Mouse (Mus musculus): Measurements from ENCODE around the gene Lce3f. TPM values are rescaled to one million over a fixed set of nuclear protein-coding genes. Genes with fewer than 3 reads are reported as not detected.

Gene Lce3f
- polyA plus RNA-seq, 1 experiment from 2014 or later = not detected

DNA sequence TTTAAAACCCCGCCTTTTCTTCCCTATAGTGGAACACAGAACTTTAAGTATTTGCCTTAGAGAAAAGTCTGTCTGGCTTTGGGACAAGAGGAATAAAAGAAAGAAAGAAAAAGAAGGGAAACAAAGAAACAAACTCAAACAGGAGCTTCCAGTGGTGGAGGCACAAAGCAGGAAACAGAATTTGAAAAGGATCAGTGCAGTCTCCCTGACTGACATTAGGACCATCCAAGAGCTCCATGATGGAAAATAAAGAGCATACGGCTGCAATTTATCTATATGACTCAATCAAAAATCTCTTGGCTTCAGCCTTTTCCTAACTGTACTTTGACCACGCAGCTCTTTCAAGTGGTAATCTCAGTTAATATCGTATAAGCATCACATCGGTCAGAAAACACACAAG lies 22.8 kb downstream of the Lce3f start:
- H3K9ac ChIP-seq (replicated peaks; ENCODE audit: low read depth, low read length) = peak overlapping the region; percentile 47
- H3K27me3 ChIP-seq (ENCODE audit: control insufficient read depth, insufficient read depth, low read length) = no peaks in the 10 kb centered on the region
- no peak overlapping the region for H3K27ac ChIP-seq (ENCODE audit: low read depth, low read length)
- 28% methylated on average over 5 of the region's 5 CpGs for WGBS
- H3K4me1 ChIP-seq (ENCODE audit: control insufficient read depth, insufficient read depth, low read length) = no peaks in the 10 kb centered on the region
- H3K36me3 ChIP-seq (ENCODE audit: control insufficient read depth, insufficient read depth, low read length) = no peaks in the 10 kb centered on the region
- H3K9me3 ChIP-seq (ENCODE audit: control insufficient read depth, low read length) = no peaks in the 10 kb centered on the region
- H3K4me3 ChIP-seq (ENCODE audit: low read depth, low read length) = peak overlapping the region; percentile 46
- H3K4me2 ChIP-seq (ENCODE audit: low read depth, low read length) = peak overlapping the region; percentile 95
- 0 out of 2 replicates have a peak, but pooled peaks have one; percentile 29 for ATAC-seq (ENCODE audit: low read depth)

DNA sequence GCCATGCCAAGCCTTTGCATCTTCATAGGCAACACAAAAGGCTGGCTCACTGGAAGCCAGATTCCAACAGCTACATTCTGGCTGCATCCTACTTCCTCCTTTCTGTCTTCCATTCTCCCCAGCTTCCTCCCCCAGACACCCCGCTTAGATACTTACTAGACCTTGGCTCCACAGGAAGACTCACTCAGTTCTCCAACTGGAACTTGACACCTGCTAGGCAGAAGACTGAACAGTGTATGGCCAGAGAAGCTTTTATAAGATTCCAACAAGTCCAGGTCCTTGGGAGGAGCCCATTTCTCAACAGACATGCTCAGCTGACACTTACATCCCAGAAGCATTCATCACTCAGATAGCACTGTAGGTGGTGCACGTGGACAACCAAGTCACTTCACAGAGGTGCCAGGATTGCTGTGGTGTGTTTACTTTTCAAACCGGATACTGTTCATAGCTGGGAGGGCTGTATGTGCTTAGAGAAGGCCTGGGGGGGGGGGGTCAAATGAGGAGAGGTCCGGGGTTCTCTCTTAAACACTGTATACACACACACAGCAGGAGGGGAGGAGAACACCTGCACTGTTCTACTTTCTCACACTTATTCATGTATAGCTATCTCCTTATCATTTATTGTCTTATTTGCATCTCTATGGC lies 23.6 kb downstream of the Lce3f start, which contains the start of gene Crct1:
Gene Crct1 (minus strand): TSS at position 228 of the 645 bp plus-strand sequence.
- H3K4me2 ChIP-seq (ENCODE audit: low read depth, low read length) = peak within 1 kb of the TSS; percentile 95
- WGBS = 35% methylated on average over 4 of the region's 4 CpGs
- no peaks in the 10 kb centered on the region for H3K36me3 ChIP-seq (ENCODE audit: control insufficient read depth, insufficient read depth, low read length)
- peak within 1 kb of the TSS; percentile 47 for H3K9ac ChIP-seq (replicated peaks; ENCODE audit: low read depth, low read length)
- H3K27me3 ChIP-seq (ENCODE audit: control insufficient read depth, insufficient read depth, low read length) = no peaks in the 10 kb centered on the region
- no peak for ATAC-seq (ENCODE audit: low read depth)
- H3K4me1 ChIP-seq (ENCODE audit: control insufficient read depth, insufficient read depth, low read length) = no peaks in the 10 kb centered on the region
- no peaks in the 10 kb centered on the region for H3K9me3 ChIP-seq (ENCODE audit: control insufficient read depth, low read length)
- H3K27ac ChIP-seq (ENCODE audit: low read depth, low read length) = 0 out of 2 replicates have a peak within 1 kb of the TSS, but pooled peaks have one; percentile 34
- H3K4me3 ChIP-seq (ENCODE audit: low read depth, low read length) = peak within 1 kb of the TSS; percentile 46

DNA sequence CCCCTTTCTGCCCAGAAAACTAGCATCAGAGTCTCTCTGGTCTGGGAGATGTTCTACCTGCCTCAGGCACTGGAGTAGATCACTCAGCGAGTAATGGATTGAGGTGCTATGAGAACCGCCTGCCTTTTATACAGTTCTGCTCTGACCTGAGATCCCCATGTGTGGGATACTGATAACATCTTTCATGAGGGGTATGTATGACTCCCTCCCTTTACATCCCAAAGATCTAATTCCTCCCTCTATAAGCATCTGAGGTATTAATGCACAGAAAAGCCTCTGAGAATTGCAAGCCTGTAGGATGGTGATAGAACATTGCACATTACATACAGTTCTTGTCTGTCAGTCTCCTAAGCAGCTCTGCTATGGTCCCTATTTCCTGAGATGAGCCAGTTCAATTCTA lies 26.9 kb downstream of the Lce3f start, which contains the start of gene Lce1m:
Gene Lce1m (minus strand): TSS at position 101 of the 400 bp plus-strand sequence.
- Histone ChIP-seq H3K9ac (replicated peaks; ENCODE audit: low read depth, low read length) (no peak within 1 kb of the TSS), H3K27ac (ENCODE audit: low read depth, low read length) (no peak within 1 kb of the TSS), H3K36me3 (ENCODE audit: control insufficient read depth, insufficient read depth, low read length) (no peaks in the 10 kb centered on the region), H3K27me3 (ENCODE audit: control insufficient read depth, insufficient read depth, low read length) (no peaks in the 10 kb centered on the region), H3K4me3 (ENCODE audit: low read depth, low read length) (no peak within 1 kb of the TSS), H3K4me2 (ENCODE audit: low read depth, low read length) (no peak within 1 kb of the TSS), H3K9me3 (ENCODE audit: control insufficient read depth, low read length) (no peaks in the 10 kb centered on the region), H3K4me1 (ENCODE audit: control insufficient read depth, insufficient read depth, low read length) (no peaks in the 10 kb centered on the region)
- ATAC-seq (ENCODE audit: low read depth) = no peak
- 92% methylated on average over 2 of the region's 2 CpGs for WGBS

DNA sequence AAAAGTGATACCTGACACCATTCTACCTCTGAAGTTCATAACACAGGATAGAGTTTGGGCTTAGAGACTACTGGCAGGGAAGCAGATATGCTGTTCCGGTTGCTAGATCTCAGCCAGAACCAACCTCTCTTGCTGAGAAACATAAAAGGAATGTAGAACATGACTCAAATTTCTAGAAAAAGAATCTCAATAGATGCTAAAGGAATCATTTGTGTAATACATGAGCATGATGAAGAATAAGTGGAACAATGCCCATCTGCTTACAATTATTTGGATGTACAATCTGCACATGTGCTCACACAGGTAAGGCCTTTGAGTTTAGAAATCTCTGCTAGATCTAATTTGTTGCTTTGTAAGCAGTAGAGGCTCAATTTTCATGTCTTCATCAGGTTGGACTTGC lies 29.1 kb downstream of the Lce3f start:
- Histone ChIP-seq H3K36me3 (ENCODE audit: control insufficient read depth, insufficient read depth, low read length) (no peaks in the 10 kb centered on the region), H3K4me1 (ENCODE audit: control insufficient read depth, insufficient read depth, low read length) (no peaks in the 10 kb centered on the region), H3K4me2 (ENCODE audit: low read depth, low read length) (no peak overlapping the region), H3K9me3 (ENCODE audit: control insufficient read depth, low read length) (no peaks in the 10 kb centered on the region), H3K9ac (replicated peaks; ENCODE audit: low read depth, low read length) (no peak overlapping the region), H3K27me3 (ENCODE audit: control insufficient read depth, insufficient read depth, low read length) (no peaks in the 10 kb centered on the region), H3K4me3 (ENCODE audit: low read depth, low read length) (no peak overlapping the region), H3K27ac (ENCODE audit: low read depth, low read length) (no peak overlapping the region)
- no peak for ATAC-seq (ENCODE audit: low read depth)
- WGBS = 93% methylated on average over 1 of the region's 1 CpGs

DNA sequence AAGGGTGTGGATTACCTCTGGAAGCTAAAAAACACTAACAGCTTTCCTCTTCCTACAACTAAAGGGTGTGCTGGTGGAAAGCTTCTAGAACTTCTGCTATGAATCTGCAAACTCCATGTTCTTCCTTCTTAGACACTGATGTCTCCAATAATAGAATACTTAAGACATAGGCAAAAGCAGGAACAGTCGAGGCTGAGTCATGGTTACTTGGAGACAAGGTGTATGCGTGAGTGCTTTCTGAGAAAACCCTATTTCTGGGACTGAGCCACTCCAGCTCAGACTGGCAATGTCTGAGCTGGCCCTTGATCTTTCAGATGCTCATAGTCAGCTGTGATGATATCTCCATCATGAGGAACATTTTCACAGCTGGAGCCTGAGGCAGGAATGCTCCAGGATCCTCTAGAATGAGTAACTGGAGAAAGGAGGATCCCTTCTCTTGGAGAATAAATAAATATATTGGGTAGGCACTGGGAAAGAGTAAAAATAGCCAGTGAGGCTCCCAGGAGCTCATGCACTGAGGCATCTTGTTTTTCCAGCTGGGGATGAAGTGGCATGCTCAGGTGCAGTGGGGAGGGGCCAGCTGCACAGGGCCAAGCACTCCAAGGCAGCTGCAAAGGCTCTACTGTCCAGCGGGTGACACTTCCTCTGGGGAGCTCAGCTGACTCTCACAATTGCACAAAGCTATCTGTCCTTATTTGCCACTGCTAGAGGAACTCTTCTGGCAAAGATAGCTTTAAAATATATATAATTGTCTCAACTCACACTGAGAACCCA lies 31.6 kb downstream of the Lce3f start:
- H3K27ac ChIP-seq (ENCODE audit: low read depth, low read length) = no peak overlapping the region
- H3K36me3 ChIP-seq (ENCODE audit: control insufficient read depth, insufficient read depth, low read length) = no peaks in the 10 kb centered on the region
- no peak overlapping the region for H3K4me2 ChIP-seq (ENCODE audit: low read depth, low read length)
- no peak overlapping the region for H3K4me3 ChIP-seq (ENCODE audit: low read depth, low read length)
- ATAC-seq (ENCODE audit: low read depth) = no peak
- H3K27me3 ChIP-seq (ENCODE audit: control insufficient read depth, insufficient read depth, low read length) = no peaks in the 10 kb centered on the region
- WGBS = 80% methylated on average over 3 of the region's 3 CpGs
- H3K4me1 ChIP-seq (ENCODE audit: control insufficient read depth, insufficient read depth, low read length) = no peaks in the 10 kb centered on the region
- H3K9ac ChIP-seq (replicated peaks; ENCODE audit: low read depth, low read length) = no peak overlapping the region
- H3K9me3 ChIP-seq (ENCODE audit: control insufficient read depth, low read length) = no peaks in the 10 kb centered on the region

DNA sequence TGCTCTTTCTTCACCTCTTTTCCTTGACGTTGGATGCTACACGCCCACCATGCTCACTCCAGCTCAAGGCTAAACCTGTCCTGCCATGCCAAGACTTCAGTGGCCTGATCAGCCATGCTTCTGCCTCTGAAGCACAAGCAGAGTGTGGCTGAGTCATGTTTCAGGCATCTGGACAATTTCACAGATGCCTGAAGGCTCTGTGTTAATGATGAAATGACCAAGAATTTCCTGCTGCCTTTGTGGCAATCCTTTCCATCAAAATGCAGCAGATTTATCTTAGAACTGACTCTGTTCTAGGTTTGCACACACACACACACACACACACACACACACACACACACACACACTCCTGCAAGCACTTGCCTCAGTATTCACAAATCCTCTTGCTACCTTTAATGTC lies 33.5 kb downstream of the Lce3f start:
- no peak overlapping the region for H3K4me3 ChIP-seq (ENCODE audit: low read depth, low read length)
- no peak for ATAC-seq (ENCODE audit: low read depth)
- no peaks in the 10 kb centered on the region for H3K27me3 ChIP-seq (ENCODE audit: control insufficient read depth, insufficient read depth, low read length)
- H3K9me3 ChIP-seq (ENCODE audit: control insufficient read depth, low read length) = no peaks in the 10 kb centered on the region
- H3K9ac ChIP-seq (replicated peaks; ENCODE audit: low read depth, low read length) = no peak overlapping the region
- no peaks in the 10 kb centered on the region for H3K4me1 ChIP-seq (ENCODE audit: control insufficient read depth, insufficient read depth, low read length)
- H3K4me2 ChIP-seq (ENCODE audit: low read depth, low read length) = no peak overlapping the region
- no peaks in the 10 kb centered on the region for H3K36me3 ChIP-seq (ENCODE audit: control insufficient read depth, insufficient read depth, low read length)
- H3K27ac ChIP-seq (ENCODE audit: low read depth, low read length) = no peak overlapping the region
- 79% methylated on average over 2 of the region's 2 CpGs for WGBS

DNA sequence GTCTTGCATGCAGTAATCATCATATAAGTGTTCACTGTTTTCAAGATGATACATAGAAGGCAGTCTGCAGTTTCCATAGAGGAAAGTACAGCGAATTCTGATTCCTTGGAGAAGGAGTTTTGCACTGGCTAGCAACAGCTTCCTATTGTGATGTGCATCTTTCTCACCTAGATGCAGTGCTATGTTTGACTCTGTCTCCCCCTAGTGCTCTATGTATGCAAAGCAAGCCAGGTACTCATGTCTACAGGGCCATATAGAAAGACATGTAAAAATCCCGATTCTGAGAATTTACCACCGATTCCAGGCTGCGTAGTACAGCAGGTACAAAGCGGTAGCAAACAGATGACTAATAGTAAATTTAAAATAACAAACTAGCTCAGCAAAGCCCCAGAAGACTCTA lies 39.4 kb downstream of the Lce3f start:
- no peaks in the 10 kb centered on the region for H3K4me1 ChIP-seq (ENCODE audit: control insufficient read depth, insufficient read depth, low read length)
- H3K9me3 ChIP-seq (ENCODE audit: control insufficient read depth, low read length) = no peaks in the 10 kb centered on the region
- no peaks in the 10 kb centered on the region for H3K36me3 ChIP-seq (ENCODE audit: control insufficient read depth, insufficient read depth, low read length)
- H3K27ac ChIP-seq (ENCODE audit: low read depth, low read length) = no peak overlapping the region
- no peak overlapping the region for H3K4me2 ChIP-seq (ENCODE audit: low read depth, low read length)
- 54% methylated on average over 5 of the region's 5 CpGs for WGBS
- peak; percentile 98 for ATAC-seq (ENCODE audit: low read depth)
- no peaks in the 10 kb centered on the region for H3K27me3 ChIP-seq (ENCODE audit: control insufficient read depth, insufficient read depth, low read length)
- no peak overlapping the region for H3K4me3 ChIP-seq (ENCODE audit: low read depth, low read length)
- no peak overlapping the region for H3K9ac ChIP-seq (replicated peaks; ENCODE audit: low read depth, low read length)

Measured in neural tube, embryonic 14.5 days (tissue).